Mouse (Mus musculus) thymus, postnatal 10 days (tissue): ENCODE measurements around the gene Gm45837.

Source experiments
- DNase-seq, 2 experiments: peaks; one replicate each; pipeline ENCODE4 v3.0.0; 2021; ENCODE audit warnings: low spot score in 2 of 2

The Gm45837 gene

GRCm38 (mm10) chr7:101391909-101392479 is 18.7 kb upstream of the Gm45837 start:
- no peak for DNase-seq

- no peak for DNase-seq
These were observed 17.7 kb upstream of the Gm45837 start for GRCm38 (mm10) chr7:101393015-101393414.

GRCm38 (mm10) chr7:101393694-101394504 is 16.8 kb upstream of the Gm45837 start:
- DNase-seq: no peak

GRCm38 (mm10) chr7:101394569-101394968 is 16.1 kb upstream of the Gm45837 start:
- no peak for DNase-seq

DNA sequence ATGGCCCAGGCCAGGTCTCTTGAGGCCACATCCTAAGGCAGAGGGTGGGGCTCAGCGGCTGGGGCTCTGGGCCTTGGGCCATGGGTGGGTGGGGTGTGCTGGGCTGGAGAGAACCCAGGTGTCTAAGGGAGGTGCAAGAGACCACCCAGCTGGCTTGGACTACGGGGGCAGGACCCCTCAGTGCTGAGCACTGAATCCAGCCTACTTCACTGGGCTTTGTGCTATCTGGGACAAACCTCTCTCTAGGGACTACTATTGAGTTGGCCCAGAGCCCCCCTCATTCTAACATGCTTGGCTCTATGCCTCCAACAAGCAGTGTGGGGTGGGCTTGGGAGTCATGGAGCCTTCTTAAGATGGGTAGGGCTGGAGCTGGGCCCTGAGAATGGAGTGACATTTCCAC is 15.2 kb upstream of the Gm45837 start:
- no peak for DNase-seq

DNA sequence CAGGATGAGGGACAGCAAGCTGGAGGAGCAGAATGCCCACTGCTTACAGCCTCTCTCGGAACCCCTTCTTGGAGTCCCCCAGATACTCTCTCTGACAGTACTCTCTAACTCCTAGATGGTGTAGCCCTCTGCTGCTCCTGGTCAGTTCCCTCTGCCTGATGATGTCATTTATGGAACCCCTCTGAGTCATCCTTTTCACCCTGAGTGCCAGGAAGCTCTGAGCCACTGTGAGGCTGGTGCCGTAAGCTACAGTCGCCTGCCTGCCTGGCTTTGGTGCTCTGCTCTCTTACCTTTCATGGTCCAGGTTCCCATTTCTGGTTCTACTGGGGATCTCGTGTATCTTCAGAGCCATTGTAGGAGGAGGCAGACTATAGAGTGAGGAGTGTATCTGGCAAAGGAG is 13.5 kb upstream of the Gm45837 start:
- no peak for DNase-seq

DNA sequence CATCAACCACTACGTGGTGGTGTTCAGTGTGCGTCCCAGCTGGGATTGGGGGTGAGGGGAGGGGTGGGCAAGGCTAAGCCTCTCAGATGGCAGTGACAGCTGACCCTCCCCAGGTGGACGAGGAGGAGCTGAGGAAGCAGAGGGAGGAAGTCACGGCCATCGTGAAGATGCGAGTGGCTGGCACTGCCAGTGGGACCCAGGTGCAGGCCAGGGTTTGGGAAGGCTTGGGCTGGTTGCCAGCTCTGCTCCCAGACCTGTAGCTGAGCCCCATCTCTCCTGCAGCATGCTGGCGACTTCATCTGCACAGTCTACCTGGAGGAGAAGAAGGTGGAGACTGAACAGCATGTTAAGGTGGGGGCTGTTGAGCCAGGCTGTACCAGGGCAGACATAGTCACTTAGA is 9.2 kb upstream of the Gm45837 start:
- DNase-seq: no peak

DNA sequence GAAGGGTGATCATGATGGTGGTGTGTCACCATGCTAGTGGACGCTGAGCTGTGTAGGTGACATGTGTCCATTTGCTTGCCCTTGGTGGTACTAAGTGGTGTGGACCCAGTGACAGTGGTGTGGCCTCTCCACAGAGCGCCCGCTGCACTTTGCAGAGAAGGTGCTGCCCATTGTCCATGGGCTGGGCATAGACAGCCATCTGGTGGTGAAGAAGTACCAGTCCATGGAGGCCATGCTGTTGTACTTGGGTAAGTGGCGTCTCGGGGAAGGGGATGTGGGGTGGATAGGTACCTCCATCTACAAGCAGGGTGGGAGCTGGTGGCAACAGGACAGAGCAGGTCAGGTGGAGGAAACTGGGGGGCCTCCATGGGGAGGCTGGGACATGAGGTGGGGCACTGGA is 6.9 kb upstream of the Gm45837 start:
- DNase-seq: no peak

DNA sequence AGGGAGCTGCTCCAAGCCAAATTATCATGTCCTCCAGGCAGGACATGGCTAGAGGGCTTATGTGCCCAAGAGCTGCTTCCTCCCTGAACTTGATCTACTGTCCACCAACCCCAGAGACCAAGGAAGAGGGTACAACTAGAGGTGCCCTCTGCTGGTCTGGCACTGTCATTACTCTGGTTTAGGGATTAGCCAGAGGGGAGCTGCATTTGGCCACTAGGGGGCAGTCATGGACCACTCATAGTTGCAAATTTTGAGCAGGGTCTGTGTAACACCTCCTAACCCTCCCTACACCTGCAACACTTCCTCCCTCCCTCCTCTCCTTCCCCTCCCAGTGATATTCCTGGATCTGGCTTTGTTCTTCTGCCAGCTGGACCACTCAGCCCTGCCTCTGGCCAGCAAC is 2.1 kb downstream of the Gm45837 start:
- peak; percentile 67 to 92 for DNase-seq

DNA sequence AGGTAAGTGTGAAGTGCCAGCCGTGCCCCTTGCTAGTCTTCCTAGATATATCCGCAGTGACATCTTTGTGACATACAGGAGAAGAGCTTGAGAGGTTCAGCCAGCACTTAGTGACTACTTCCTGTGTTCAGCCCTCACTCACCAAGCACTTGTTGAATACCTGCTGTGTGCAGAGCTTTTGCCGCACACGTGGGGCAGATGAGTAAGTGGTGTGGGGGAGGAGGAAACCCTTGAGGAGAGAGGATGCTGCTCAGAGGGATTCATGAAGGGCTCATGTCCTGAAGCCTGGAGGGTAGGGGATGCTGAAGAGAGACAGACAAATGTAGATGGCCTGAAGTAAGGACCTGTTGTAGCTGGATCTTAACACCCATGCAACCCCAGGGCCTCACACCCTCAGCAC is 3.5 kb downstream of the Gm45837 start:
- no peak for DNase-seq

DNA sequence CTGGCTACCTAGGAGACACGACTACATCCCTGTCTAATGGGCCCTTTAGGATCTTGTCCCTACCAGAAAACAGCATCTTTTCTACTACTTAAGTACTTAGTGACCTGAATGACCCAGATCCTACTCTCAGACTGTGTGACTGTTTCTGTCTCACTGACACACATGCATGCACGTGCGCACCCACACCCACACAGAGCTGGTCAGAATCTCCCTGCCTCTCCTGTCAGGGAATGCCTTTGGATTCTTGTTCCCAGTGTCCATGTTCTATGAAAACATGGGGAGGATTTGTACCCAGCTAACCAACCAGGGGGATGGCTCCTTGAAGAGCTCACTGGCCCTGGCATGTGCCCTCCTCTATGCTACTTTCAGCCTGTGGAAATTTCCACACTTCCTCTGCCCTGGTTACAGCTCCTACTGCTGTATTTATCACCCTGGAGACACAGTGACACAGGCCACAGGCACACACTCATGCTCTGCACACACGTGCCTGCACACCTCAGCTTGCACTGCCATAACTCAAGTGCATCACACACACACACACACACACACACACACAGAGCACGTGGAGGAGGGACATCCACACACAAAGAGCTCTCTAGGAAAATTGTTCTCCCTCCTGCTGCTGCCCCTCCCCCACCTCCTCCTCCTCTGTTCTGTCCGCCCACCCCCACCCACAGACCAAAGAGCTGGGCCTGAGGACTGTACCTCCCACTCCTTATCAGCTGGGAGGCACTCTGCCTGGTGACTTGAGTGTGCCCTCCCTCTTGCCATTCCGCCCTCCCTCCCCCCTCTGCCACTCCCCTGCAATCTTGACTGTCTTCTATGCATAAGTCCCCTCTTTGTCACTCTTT is 4.2 kb downstream of the Gm45837 start:
- no peak for DNase-seq

DNA sequence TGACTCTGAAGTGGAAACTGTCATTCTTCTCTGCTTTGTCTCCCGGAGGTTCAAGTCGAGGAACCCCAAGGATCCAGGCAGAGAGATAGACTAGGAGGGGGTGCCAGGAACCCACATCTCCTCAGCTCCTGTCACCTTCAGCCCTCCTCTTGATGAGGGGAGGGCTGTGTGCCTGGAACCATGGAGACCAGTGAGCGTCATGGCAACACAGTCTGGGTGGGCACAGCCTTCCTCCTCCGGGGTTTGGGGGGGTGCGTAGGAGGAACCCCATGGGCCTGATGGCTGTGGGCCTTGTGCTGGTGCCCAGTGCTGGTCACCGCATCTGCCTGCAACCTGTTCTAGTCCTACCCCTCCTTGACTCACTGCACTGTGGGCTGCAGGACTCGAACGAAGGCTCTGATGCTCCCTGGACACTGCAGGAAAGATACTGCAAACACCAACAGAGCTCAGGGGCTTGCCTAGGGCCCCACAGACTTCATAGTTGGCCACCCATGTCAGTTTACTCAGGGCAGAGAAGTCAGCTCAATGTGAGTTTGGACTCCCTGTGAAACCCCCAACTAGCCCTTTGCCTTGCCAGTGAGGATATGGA is 4.9 kb downstream of the Gm45837 start:
- DNase-seq: no peak

DNA sequence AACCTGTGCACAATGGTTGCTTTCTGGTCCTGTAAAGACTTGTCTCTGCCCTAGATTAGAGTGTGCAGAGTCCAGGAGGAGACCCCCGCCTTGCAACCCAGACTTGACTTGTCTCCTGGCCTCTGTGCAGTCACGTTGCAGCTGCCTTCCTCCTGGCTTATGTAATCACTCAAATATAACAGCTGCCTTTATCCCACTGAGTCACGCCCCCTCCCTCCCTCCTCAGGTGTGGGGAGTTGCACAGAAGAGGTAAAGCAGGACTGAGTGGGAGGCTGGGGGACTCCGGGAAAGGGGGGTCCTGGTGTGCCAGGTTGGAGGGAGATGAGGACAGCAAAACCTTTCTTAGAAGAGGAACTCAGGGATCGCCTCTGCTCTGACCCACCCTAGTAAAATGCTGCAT is 5.7 kb downstream of the Gm45837 start:
- no peak for DNase-seq

- DNase-seq: no peak
These were observed 8.5 kb downstream of the Gm45837 start for GRCm38 (mm10) chr7:101419013-101419770.

GRCm38 (mm10) chr7:101421529-101421928 is 10.8 kb downstream of the Gm45837 start, which contains the start of gene Pde2a:
TSS of gene Pde2a (plus strand) at chr7:101421691.
- DNase-seq: no peak

DNA sequence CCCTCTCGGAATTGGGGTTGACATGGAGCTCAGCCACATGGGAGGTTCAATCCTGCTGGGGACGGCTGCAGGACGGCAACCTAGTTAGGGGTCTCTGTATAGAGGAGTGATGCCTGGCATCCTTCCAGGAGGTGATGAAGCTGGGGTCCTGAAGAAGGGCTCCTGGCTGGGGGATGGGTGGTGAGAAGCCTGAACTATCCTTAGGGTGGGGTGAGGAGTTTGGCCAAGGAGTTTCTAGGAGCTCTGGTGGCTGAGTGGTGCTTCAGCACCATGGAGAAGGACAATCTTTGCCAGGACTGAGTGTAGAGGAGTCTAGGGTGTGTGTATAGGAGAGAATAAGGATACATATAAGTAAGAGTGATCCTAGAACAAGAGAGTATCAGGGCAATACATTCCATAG is 11.4 kb downstream of the Gm45837 start:
- no peak for DNase-seq

GRCm38 (mm10) chr7:101422646-101423045 is 12.0 kb downstream of the Gm45837 start:
- no peak for DNase-seq

DNA sequence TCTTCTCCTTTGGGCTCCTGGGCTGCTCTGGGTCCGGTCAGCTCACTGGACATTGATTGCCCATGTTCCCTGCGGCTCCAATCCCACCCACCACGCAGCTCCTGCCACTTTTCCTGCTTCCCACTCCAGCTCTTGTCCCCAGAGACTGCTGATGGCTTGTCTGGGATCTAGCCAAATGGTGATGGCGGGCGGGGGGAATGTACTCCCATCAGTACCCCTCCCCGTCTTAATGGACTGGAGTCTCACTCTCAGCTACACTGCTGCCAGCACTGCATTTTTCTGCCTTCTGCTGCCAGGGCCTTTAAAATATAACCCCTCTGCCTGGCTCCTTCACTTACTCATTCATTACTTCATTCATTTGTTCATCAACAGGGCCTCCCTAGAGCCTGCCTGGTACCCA is 13.3 kb downstream of the Gm45837 start:
- DNase-seq: no peak

GRCm38 (mm10) chr7:101426692-101427091 is 16.0 kb downstream of the Gm45837 start:
- DNase-seq: no peak

GRCm38 (mm10) chr7:101427736-101428135 is 17.1 kb downstream of the Gm45837 start:
- DNase-seq: peak in 1 of 2 experiments; percentile 26

DNA sequence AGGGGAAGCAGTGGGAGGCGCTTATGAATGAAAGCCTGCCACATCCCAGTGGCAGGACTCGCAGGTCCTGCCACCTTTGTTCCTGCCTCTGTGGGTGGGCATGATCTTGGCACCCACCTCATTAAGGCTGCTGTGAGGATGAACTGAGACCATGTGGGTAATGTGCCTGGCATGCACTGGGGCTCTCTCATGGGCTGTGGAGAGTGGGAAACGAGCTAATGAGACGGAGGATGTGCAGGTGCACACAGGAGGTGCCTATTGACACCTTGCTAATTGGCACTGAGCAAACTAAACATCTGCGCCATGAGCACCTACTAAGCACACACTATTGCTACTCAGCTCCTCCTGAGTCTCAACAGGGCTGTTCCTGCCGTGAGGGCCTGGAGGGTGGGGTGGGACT is 24.4 kb downstream of the Gm45837 start:
- DNase-seq: no peak
